20 mouse cellular contexts compared by ENCODE assay signal in the genomic region with DNA sequence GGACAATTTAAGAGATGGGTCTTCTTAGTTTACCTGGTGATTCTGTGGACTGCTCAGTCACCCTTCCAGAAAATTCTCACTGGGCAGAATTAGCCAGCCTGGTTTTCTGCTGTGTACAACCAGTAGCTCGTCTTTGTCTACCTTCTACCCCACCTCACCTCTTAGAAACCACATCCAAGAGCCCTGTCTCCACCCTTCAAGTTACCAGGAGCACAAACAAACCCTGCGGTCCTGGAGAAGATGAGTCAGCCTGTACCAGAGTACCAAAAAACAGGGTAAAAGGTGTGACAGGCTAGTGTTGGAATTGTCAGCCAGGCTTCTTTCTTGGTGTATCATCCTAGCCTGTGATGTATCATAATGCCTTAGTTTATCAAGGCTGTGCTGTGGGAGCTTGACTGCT. TPM values are rescaled to one million over a fixed set of nuclear protein-coding genes. Genes with fewer than 3 reads are reported as not detected.
"Had no signal": no experiment of that assay in that cellular context is flagged by ENCODE, and none has a peak within 500 bp of the region (broad histone marks: within the 10 kb centered on the region; RNA-seq: fewer than 3 reads in every experiment).

No protein-coding gene starts in this region.

- H3K27ac ChIP-seq: layer of hippocampus, adult 2 months; lung, embryonic 15.5 days; macrophage; midbrain, embryonic 15.5 days; neural tube, embryonic 13.5 days had no signal

- H3K4me2 ChIP-seq: liver, embryonic 11.5 days; lung, embryonic 15.5 days; midbrain, embryonic 11.5 days; midbrain, embryonic 15.5 days; neural tube, embryonic 13.5 days had no signal

- H3K4me3 ChIP-seq: layer of hippocampus, adult 2 months; lung, embryonic 15.5 days; megakaryocyte, embryonic 14.5 days; midbrain, embryonic 15.5 days; neural tube, embryonic 13.5 days had no signal

- ATAC-seq: midbrain, embryonic 15.5 days had no signal

- H3K9me3 ChIP-seq: lung, embryonic 15.5 days; megakaryocyte, embryonic 14.5 days; midbrain, embryonic 15.5 days; neural tube, embryonic 13.5 days had no signal

- H3K9ac ChIP-seq: lung, embryonic 15.5 days; midbrain, embryonic 15.5 days; neural tube, embryonic 13.5 days had no signal

- DNase-seq: kidney, postnatal 10 days; kidney, postnatal 4 days; left cerebral cortex, postnatal 4 days; lung, postnatal 14 days; retina, postnatal 1 day; right cerebral cortex, postnatal 4 days; spleen, adult 18-20 months; thymus, adult 18-20 months; thymus, postnatal 25 days had no signal

- H3K27me3 ChIP-seq: lung, embryonic 15.5 days; midbrain, embryonic 15.5 days; neural tube, embryonic 13.5 days had no signal

- H3K36me3 ChIP-seq: lung, embryonic 15.5 days; midbrain, embryonic 15.5 days; neural tube, embryonic 13.5 days had no signal

RNA-seq across cellular contexts. Expression of gene Gm21885, which starts 6.0 kb away (rescaled TPM):
- total RNA-seq: layer of hippocampus, adult 2 months; layer of hippocampus, postnatal 10 days; left cerebral cortex, postnatal 10 days; left cerebral cortex, postnatal 4 days; monocyte, adult 5-6 weeks had no signal
- polyA plus RNA-seq: liver, embryonic 11.5 days; lung, embryonic 15.5 days; macrophage had no signal

RNA-seq across cellular contexts. Expression of gene Wfikkn2, which starts 29.9 kb away (rescaled TPM):
- total RNA-seq: monocyte, adult 5-6 weeks had no signal
- polyA plus RNA-seq: macrophage had no signal
